Comparison of ENCODE assay signal across 16 mouse cellular contexts in the genomic region with DNA sequence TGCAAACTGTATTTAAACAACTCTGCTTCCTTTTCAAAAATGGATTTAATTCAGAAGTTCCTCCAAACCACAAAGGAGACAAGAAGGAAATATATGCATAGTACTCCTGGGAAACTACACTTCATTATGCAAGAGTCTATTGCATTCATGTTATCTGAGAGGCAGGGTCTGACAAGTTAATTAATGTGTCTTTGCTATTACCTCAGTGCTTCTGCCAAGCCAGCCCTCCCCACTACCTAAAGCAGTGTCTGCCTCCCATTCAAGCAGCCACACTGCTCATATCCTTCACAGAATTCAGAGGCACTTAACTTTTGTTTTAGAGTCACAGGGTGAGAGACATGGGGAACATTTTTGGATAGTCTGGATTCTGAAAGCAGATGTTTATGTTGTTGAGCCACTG. TPM values are rescaled to one million over a fixed set of nuclear protein-coding genes. Genes with fewer than 3 reads are reported as not detected.
DNase-seq lines count a peak whose midpoint lies in the region; ATAC-seq lines count a peak whose summit lies in the region.
"Had no signal": no experiment of that assay in that cellular context is flagged by ENCODE, and none has a peak within 500 bp of the region (broad histone marks: within the 10 kb centered on the region; RNA-seq: fewer than 3 reads in every experiment).

No protein-coding gene starts in this region.

- no peak overlapping the region for H3K4me2 ChIP-seq in neural tube, embryonic 11.5 days (ENCODE audit: low read depth)
- no peak overlapping the region for H3K4me2 ChIP-seq in forebrain, embryonic 16.5 days (ENCODE audit: low read length)
- H3K4me2 ChIP-seq: heart, embryonic 12.5 days; intestine, embryonic 15.5 days had no signal

- H3K27ac ChIP-seq in neural tube, embryonic 11.5 days (ENCODE audit: low read depth, low read length): no peak overlapping the region
- no peak overlapping the region for H3K27ac ChIP-seq in forebrain, embryonic 16.5 days (ENCODE audit: low read length)
- H3K27ac ChIP-seq: intestine, embryonic 15.5 days had no signal

- H3K36me3 ChIP-seq in neural tube, embryonic 11.5 days (ENCODE audit: control insufficient read depth, insufficient read depth, low read length): no peaks in the 10 kb centered on the region
- no peaks in the 10 kb centered on the region for H3K36me3 ChIP-seq in forebrain, embryonic 16.5 days (ENCODE audit: control insufficient read depth, insufficient read depth)
- H3K36me3 ChIP-seq: heart, embryonic 12.5 days; intestine, embryonic 15.5 days had no signal

- no peak for DNase-seq in neural tube, embryonic 11.5 days (ENCODE audit: low spot score)
- DNase-seq in neural tube, embryonic 10.5 days (ENCODE audit: extremely low spot score, low spot score): no peak
- peak; percentile 16 for DNase-seq in mesoderm, embryonic 11.5 days (ENCODE audit: low read depth, low spot score)
- no peak for DNase-seq in cerebellum, adult 9-11 months
- DNase-seq in lung, postnatal 14 days: no peak
- no peak for DNase-seq in heart, adult 9 months (ENCODE audit: low spot score in 2 of 2)
- DNase-seq: adrenal gland, postnatal 36 days; cerebellum, postnatal 10 days; liver; liver, postnatal 0 days; thymus, adult 18-20 months had no signal

- no peak overlapping the region for H3K4me3 ChIP-seq in neural tube, embryonic 11.5 days (ENCODE audit: low read depth, low read length)
- H3K4me3 ChIP-seq in forebrain, embryonic 16.5 days (replicated peaks; ENCODE audit: low read length): no peak overlapping the region
- H3K4me3 ChIP-seq: heart, embryonic 12.5 days; intestine, embryonic 15.5 days had no signal

- peak; percentile 63; the same call in 1 of the 2 replicates for ATAC-seq in neural tube, embryonic 11.5 days (ENCODE audit: insufficient read depth, low FRiP score, low TSS enrichment)
- peak; percentile 98 for ATAC-seq in forebrain, embryonic 16.5 days
- ATAC-seq: activated CD4-positive, CD25-positive, alpha-beta regulatory T cell, adult 4 months; intestine, embryonic 15.5 days; liver, postnatal 0 days; Patski had no signal

- H3K4me1 ChIP-seq in neural tube, embryonic 11.5 days (ENCODE audit: control insufficient read depth, insufficient read depth, low read length): no peaks in the 10 kb centered on the region
- no peaks in the 10 kb centered on the region for H3K4me1 ChIP-seq in forebrain, embryonic 16.5 days (replicated peaks; ENCODE audit: control insufficient read depth, insufficient read depth, low read length)
- H3K4me1 ChIP-seq: heart, embryonic 12.5 days; intestine, embryonic 15.5 days had no signal

- no peaks in the 10 kb centered on the region for H3K9me3 ChIP-seq in neural tube, embryonic 11.5 days (ENCODE audit: control insufficient read depth, low read length)
- 0 out of 2 replicates have a peak, but pooled peaks cover 3% of the 10 kb centered on the region for H3K9me3 ChIP-seq in forebrain, embryonic 16.5 days (ENCODE audit: control insufficient read depth, low read length)
- H3K9me3 ChIP-seq: intestine, embryonic 15.5 days had no signal

- no peak overlapping the region for H3K9ac ChIP-seq in neural tube, embryonic 11.5 days (ENCODE audit: low read length)
- H3K9ac ChIP-seq in forebrain, embryonic 16.5 days (replicated peaks; ENCODE audit: low read depth, low read length): no peak overlapping the region
- H3K9ac ChIP-seq: heart, embryonic 12.5 days; intestine, embryonic 15.5 days; liver, postnatal 0 days had no signal

- H3K27me3 ChIP-seq in neural tube, embryonic 11.5 days (ENCODE audit: control insufficient read depth, insufficient read depth, low read length): no peaks in the 10 kb centered on the region
- no peaks in the 10 kb centered on the region for H3K27me3 ChIP-seq in forebrain, embryonic 16.5 days (replicated peaks; ENCODE audit: control insufficient read depth, insufficient read depth, low read length)
- H3K27me3 ChIP-seq: heart, embryonic 12.5 days; intestine, embryonic 15.5 days; Patski had no signal

RNA-seq across cellular contexts. Expression of gene C9orf72, which starts 58.6 kb away (rescaled TPM):
- 29.7 and 31.8 TPM in 2 replicates for polyA plus RNA-seq in neural tube, embryonic 11.5 days (2014; fragmentation: Nextera tagmentation; extraction: Ambion mirVana)
- polyA plus RNA-seq in forebrain, embryonic 16.5 days (2015; fragmentation: Nextera tagmentation; extraction: Ambion mirVana): 49.1 and 50.2 TPM in 2 replicates
